Mouse (Mus musculus): ENCODE measurements around the gene C530008M17Rik. TPM values are rescaled to one million over a fixed set of nuclear protein-coding genes. Genes with fewer than 3 reads are reported as not detected.
A peak's percentile ranks its signal among the peaks of the same experiment; 100 is the strongest.

C530008M17Rik gene
- total RNA-seq, 2 experiments from 2014 or later, result 3.2 to 3.6 TPM

- intact Hi-C loops (cut with DNase I; ENCODE audit: low total_unique reads), result loop anchor here (5.0 kb wide), 1 partner anchor 82 kb away; no protein-coding TSS in a partner anchor
Measured at GRCm38 (mm10) chr5:76760349-76760748, 104.0 kb downstream of the C530008M17Rik start.

GRCm38 (mm10) chr5:76762030-76762698 is 105.9 kb downstream of the C530008M17Rik start:
- DNase-seq, result no peak
- intact Hi-C loops (cut with DNase I; ENCODE audit: low total_unique reads), result loop anchor here (5.0 kb wide), 1 partner anchor 80 kb away; no protein-coding TSS in a partner anchor

More at GRCm38 (mm10) chr5:76760349-76760748, 104.0 kb downstream of the C530008M17Rik start:
- DNase-seq, result no peak

- intact Hi-C loops (cut with DNase I; ENCODE audit: low total_unique reads), result loop anchor here (5.0 kb wide), 1 partner anchor 79 kb away; no protein-coding TSS in a partner anchor
- DNase-seq, result no peak
Measured at GRCm38 (mm10) chr5:76763148-76763701, 106.9 kb downstream of the C530008M17Rik start.

GRCm38 (mm10) chr5:76763731-76764130 is 107.4 kb downstream of the C530008M17Rik start:
- intact Hi-C loops (cut with DNase I; ENCODE audit: low total_unique reads), result loop anchor here (5.0 kb wide), 1 partner anchor 79 kb away; no protein-coding TSS in a partner anchor
- DNase-seq, result no peak

- no peak for DNase-seq
- intact Hi-C loops (cut with DNase I; ENCODE audit: low total_unique reads), result no loop called here
Measured at GRCm38 (mm10) chr5:76769014-76769413, 112.7 kb downstream of the C530008M17Rik start.

GRCm38 (mm10) chr5:76769572-76769971 is 113.3 kb downstream of the C530008M17Rik start:
- no peak for DNase-seq
- intact Hi-C loops (cut with DNase I; ENCODE audit: low total_unique reads), result no loop called here

- no peak for DNase-seq
- intact Hi-C loops (cut with DNase I; ENCODE audit: low total_unique reads), result no loop called here
Measured at GRCm38 (mm10) chr5:76771371-76771770, 115.1 kb downstream of the C530008M17Rik start.

- intact Hi-C loops (cut with DNase I; ENCODE audit: low total_unique reads), result no loop called here
- DNase-seq, result no peak
Measured at GRCm38 (mm10) chr5:76772831-76773230, 116.5 kb downstream of the C530008M17Rik start.

- no peak for DNase-seq
- intact Hi-C loops (cut with DNase I; ENCODE audit: low total_unique reads), result no loop called here
Measured at GRCm38 (mm10) chr5:76773492-76774158, 117.3 kb downstream of the C530008M17Rik start.

GRCm38 (mm10) chr5:76779094-76779615 is 122.8 kb downstream of the C530008M17Rik start:
- no peak for DNase-seq
- intact Hi-C loops (cut with DNase I; ENCODE audit: low total_unique reads), result no loop called here

- intact Hi-C loops (cut with DNase I; ENCODE audit: low total_unique reads), result no loop called here
- no peak for DNase-seq
Measured at GRCm38 (mm10) chr5:76781943-76782342, 125.6 kb downstream of the C530008M17Rik start.

- intact Hi-C loops (cut with DNase I; ENCODE audit: low total_unique reads), result no loop called here
- DNase-seq, result peak; percentile 45
Measured at GRCm38 (mm10) chr5:76782414-76783103, 126.2 kb downstream of the C530008M17Rik start.

- intact Hi-C loops (cut with DNase I; ENCODE audit: low total_unique reads), result no loop called here
Measured at GRCm38 (mm10) chr5:76783104-76783441, 126.8 kb downstream of the C530008M17Rik start.

GRCm38 (mm10) chr5:76784151-76784723 is 127.9 kb downstream of the C530008M17Rik start:
- DNase-seq, result no peak
- intact Hi-C loops (cut with DNase I; ENCODE audit: low total_unique reads), result no loop called here

More at GRCm38 (mm10) chr5:76783104-76783441, 126.8 kb downstream of the C530008M17Rik start:
- DNase-seq, result no peak

- DNase-seq, result no peak
- intact Hi-C loops (cut with DNase I; ENCODE audit: low total_unique reads), result no loop called here
Measured at GRCm38 (mm10) chr5:76785013-76785412, 128.7 kb downstream of the C530008M17Rik start.

- intact Hi-C loops (cut with DNase I; ENCODE audit: low total_unique reads), result no loop called here
- DNase-seq, result no peak
Measured at GRCm38 (mm10) chr5:76789881-76790280, 133.6 kb downstream of the C530008M17Rik start.

GRCm38 (mm10) chr5:76791280-76791679 is 135.0 kb downstream of the C530008M17Rik start:
- intact Hi-C loops (cut with DNase I; ENCODE audit: low total_unique reads), result no loop called here
- no peak for DNase-seq

GRCm38 (mm10) chr5:76792720-76793119 is 136.4 kb downstream of the C530008M17Rik start:
- intact Hi-C loops (cut with DNase I; ENCODE audit: low total_unique reads), result no loop called here
- no peak for DNase-seq

- no peak for DNase-seq
- intact Hi-C loops (cut with DNase I; ENCODE audit: low total_unique reads), result no loop called here
Measured at GRCm38 (mm10) chr5:76798043-76798442, 141.7 kb downstream of the C530008M17Rik start.
